Mouse (Mus musculus) thymus, adult 2 months (tissue): ENCODE data around the gene Gm3453.
"Not testable (repeated sequence)": the region's sequence is repeated elsewhere in the genome, so short reads cannot be mapped to it uniquely, and the experiment has no call there.

Experiments
- CTCF ChIP-seq: fragments of 200-500 bp; IDR thresholded peaks from 2 replicates; pipeline ENCODE4 v1.5.1; 2012; ENCODE audit warnings: mild to moderate bottlenecking, control low read depth, low read length, moderate library complexity, borderline replicate concordance; ENCODE audit not compliant: control insufficient read depth, poor library complexity, insufficient read depth; ENCODE audit errors: extremely low read depth
- POLR2A ChIP-seq: fragments of 200-500 bp; IDR thresholded peaks from 2 replicates; pipeline ENCODE4 v1.6.1; 2012; ENCODE audit warnings: mild to moderate bottlenecking, low read length, control low read depth, moderate library complexity; ENCODE audit not compliant: control insufficient read depth, poor library complexity, insufficient read depth; ENCODE audit errors: extremely low read depth

DNA sequence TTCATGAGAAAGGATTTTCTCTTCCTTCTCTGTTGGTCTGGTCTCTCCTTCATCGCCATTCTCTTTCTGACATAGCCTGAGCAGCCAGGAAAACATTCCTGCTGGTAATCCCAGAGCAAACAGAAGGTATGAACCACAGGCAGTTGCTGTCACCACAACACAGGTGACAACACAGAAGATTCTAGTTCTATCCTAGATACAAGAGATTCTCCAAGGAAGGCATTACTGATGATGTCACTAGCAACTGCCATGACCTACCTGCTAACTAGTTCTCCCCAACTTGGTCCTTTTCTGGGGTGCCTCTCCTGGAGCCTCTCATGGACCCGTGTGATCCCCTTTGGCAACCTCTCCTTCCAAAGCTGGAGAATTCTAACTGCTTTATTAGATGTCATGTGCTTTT is at the start of gene Gm3453:
- TF ChIP-seq CTCF, POLR2A: not testable (repeated sequence)
